Mouse (Mus musculus) stomach, postnatal 0 days (tissue): Measurements from ENCODE around the gene 2410002F23Rik. TPM values are rescaled to one million over a fixed set of nuclear protein-coding genes. Genes with fewer than 3 reads are reported as not detected.
A peak's percentile ranks its signal among the peaks of the same experiment; 100 is the strongest.

Experiments
- ATAC-seq: fragments of 200-750 bp; cut with Nextera tagmentation; 2 replicates; pipeline ENCODE4 v1.8.0; 2017; ENCODE audit not compliant: low FRiP score, low TSS enrichment
- DNase-seq: peaks from one replicate; pipeline ENCODE4 v3.0.0-alpha.2; 2016; ENCODE audit warnings: low spot score
- H3K27ac ChIP-seq: fragments of 300-500 bp; sonication (generic); replicated peaks from 2 replicates; pipeline ENCODE4 v1.5.1; 2014; ENCODE audit warnings: mild to moderate bottlenecking, control low read depth
- H3K27me3 ChIP-seq: fragments of 300-500 bp; sonication (generic); 2 replicates; pipeline ENCODE4 v1.6.1; 2014; ENCODE audit warnings: low read length; ENCODE audit not compliant: control insufficient read depth, insufficient read depth
- H3K36me3 ChIP-seq: fragments of 300-500 bp; sonication (generic); 2 replicates; pipeline ENCODE4 v1.6.1; 2014; ENCODE audit warnings: low read length, mixed read lengths; ENCODE audit not compliant: control insufficient read depth, insufficient read depth
- H3K4me1 ChIP-seq: fragments of 300-500 bp; sonication (generic); replicated peaks from 2 replicates; pipeline ENCODE4 v1.6.1; 2014; ENCODE audit warnings: antibody characterized with exemption; ENCODE audit not compliant: control insufficient read depth, insufficient read depth
- H3K4me2 ChIP-seq: fragments of 300-500 bp; sonication (generic); replicated peaks from 2 replicates; pipeline ENCODE4 v1.6.1; 2014; ENCODE audit warnings: low read depth, mild to moderate bottlenecking, control low read depth, moderate library complexity
- H3K4me3 ChIP-seq: fragments of 300-500 bp; sonication (generic); 2 replicates; pipeline ENCODE4 v1.5.1; 2014; ENCODE audit warnings: low read depth, low read length, control low read depth
- H3K9ac ChIP-seq: fragments of 300-500 bp; sonication (generic); 2 replicates; pipeline ENCODE4 v1.6.1; 2014; ENCODE audit warnings: mild to moderate bottlenecking, low read length, control low read depth, mixed read lengths
- H3K9me3 ChIP-seq: fragments of 300-500 bp; sonication (generic); 2 replicates; pipeline ENCODE4 v1.6.1; 2016; ENCODE audit warnings: low read length; ENCODE audit not compliant: control insufficient read depth
- CTCF ChIP-seq: IDR thresholded peaks from 2 replicates; pipeline ENCODE4 v1.5.1; 2016; ENCODE audit warnings: antibody characterized with exemption, low read depth, mild to moderate bottlenecking, moderate library complexity
- EP300 ChIP-seq: optimal IDR thresholded peaks from 2 replicates; pipeline ENCODE3; 2016; ENCODE audit warnings: antibody characterized with exemption
- whole genome bisulfite sequencing: fragments of 180-500 bp; shearing (Covaris S2); extraction: QIAGEN DNeasy Blood & Tissue Kit; methylation state at CpG from one replicate; pipeline ENCODE4 v1.1.7; 2014; 5-methylcytosine and 5-hydroxymethylcytosine counted together
- polyA plus RNA-seq: library from polyadenylated mRNA; unstranded; fragments of >200 nt; fragmentation: Nextera tagmentation; extraction: Ambion mirVana; gene quantifications from 2 replicates; pipeline ENCODE4 v1.2.1, GENCODE M21; 2015

2410002F23Rik gene
- polyA plus RNA-seq, 1 experiment from 2014 or later, result 52.9 TPM

GRCm38 (mm10) chr7:44257278-44257677 lies 10.8 kb downstream of the 2410002F23Rik start, which contains the start of gene Acp4:
Gene Acp4, minus strand, starts transcription at chr7:44257378.
- WGBS, result 83% methylated on average over 4 of the region's 4 CpGs
- no peaks in the 10 kb centered on the region for H3K4me1 ChIP-seq

GRCm38 (mm10) chr7:44260410-44260809 lies 13.9 kb downstream of the 2410002F23Rik start:
- H3K36me3 ChIP-seq, result no peaks in the 10 kb centered on the region
- H3K27me3 ChIP-seq, result no peaks in the 10 kb centered on the region; the same call in 1 of the 2 replicates
- TF ChIP-seq EP300 (no peak), CTCF (no peak)
- 65% methylated on average over 6 of the region's 6 CpGs for WGBS
- H3K4me1 ChIP-seq, result no peaks in the 10 kb centered on the region
- DNase-seq (no peak), ATAC-seq (no peak)
- no peak overlapping the region for H3K27ac ChIP-seq
- H3K4me3 ChIP-seq, result no peak overlapping the region
- H3K9me3 ChIP-seq, result no peaks in the 10 kb centered on the region
- H3K9ac ChIP-seq, result no peak overlapping the region
- no peak overlapping the region for H3K4me2 ChIP-seq

More at GRCm38 (mm10) chr7:44257278-44257677, 10.8 kb downstream of the 2410002F23Rik start, which contains the start of gene Acp4:
- no peak within 1 kb of the TSS for H3K9ac ChIP-seq
- no peak within 1 kb of the TSS for H3K27ac ChIP-seq
- H3K4me2 ChIP-seq, result no peak within 1 kb of the TSS
- H3K4me3 ChIP-seq, result no peak within 1 kb of the TSS
- DNase-seq, result no peak
- no peaks in the 10 kb centered on the region; the same call in 1 of the 2 replicates for H3K27me3 ChIP-seq
- ATAC-seq, result no peak
- no peaks in the 10 kb centered on the region for H3K9me3 ChIP-seq
- TF ChIP-seq CTCF (no peak), EP300 (no peak)
- no peaks in the 10 kb centered on the region for H3K36me3 ChIP-seq

- H3K36me3 ChIP-seq, result no peaks in the 10 kb centered on the region
- H3K4me3 ChIP-seq, result no peak within 1 kb of the TSS
- 58% methylated on average over 5 of the region's 5 CpGs for WGBS
- no peak within 1 kb of the TSS for H3K27ac ChIP-seq
- no peaks in the 10 kb centered on the region for H3K9me3 ChIP-seq
- H3K4me1 ChIP-seq, result no peaks in the 10 kb centered on the region
- no peak within 1 kb of the TSS for H3K4me2 ChIP-seq
- no peak for DNase-seq
- H3K9ac ChIP-seq, result no peak within 1 kb of the TSS; the same call in 1 of the 2 replicates
- no peaks in the 10 kb centered on the region; the same call in 1 of the 2 replicates for H3K27me3 ChIP-seq
- ATAC-seq, result no peak
- TF ChIP-seq CTCF (no peak), EP300 (no peak)
These were observed 14.6 kb downstream of the 2410002F23Rik start, which contains the start of gene Gm15517 for GRCm38 (mm10) chr7:44261147-44261546. Gene Gm15517, plus strand, starts transcription at chr7:44261447.

- peak; percentile 97 for DNase-seq
- H3K9me3 ChIP-seq, result no peaks in the 10 kb centered on the region
- peak; percentile 89 for ATAC-seq
- peak overlapping the region; percentile 11; the same call in 1 of the 2 replicates for H3K4me2 ChIP-seq
- WGBS, result 3% methylated on average over 34 of the region's 34 CpGs
- H3K4me3 ChIP-seq, result no peak overlapping the region
- no peak overlapping the region for H3K9ac ChIP-seq
- H3K36me3 ChIP-seq, result no peaks in the 10 kb centered on the region
- H3K27ac ChIP-seq, result no peak overlapping the region
- H3K27me3 ChIP-seq, result no peaks in the 10 kb centered on the region
- no peaks in the 10 kb centered on the region for H3K4me1 ChIP-seq
- no peak for TF ChIP-seq EP300
- TF ChIP-seq CTCF, result peak; percentile 99
These were observed 16.5 kb downstream of the 2410002F23Rik start for GRCm38 (mm10) chr7:44262791-44263643.

GRCm38 (mm10) chr7:44268117-44268516 lies 21.6 kb downstream of the 2410002F23Rik start:
- DNase-seq, result no peak
- no peak overlapping the region for H3K4me3 ChIP-seq
- H3K27me3 ChIP-seq, result no peaks in the 10 kb centered on the region
- no peak overlapping the region for H3K4me2 ChIP-seq
- WGBS, result 76% methylated on average over 10 of the region's 11 CpGs
- no peak for TF ChIP-seq CTCF
- TF ChIP-seq EP300, result no peak
- no peak overlapping the region for H3K9ac ChIP-seq
- H3K4me1 ChIP-seq, result no peaks in the 10 kb centered on the region
- H3K27ac ChIP-seq, result no peak overlapping the region
- H3K36me3 ChIP-seq, result no peaks in the 10 kb centered on the region
- ATAC-seq, result no peak
- no peaks in the 10 kb centered on the region for H3K9me3 ChIP-seq

GRCm38 (mm10) chr7:44269397-44269796 lies 22.9 kb downstream of the 2410002F23Rik start:
- WGBS, result 77% methylated on average over 2 of the region's 2 CpGs
- TF ChIP-seq EP300 (no peak), CTCF (no peak)
- ATAC-seq, result no peak

More at GRCm38 (mm10) chr7:44269397-44269796, 22.9 kb downstream of the 2410002F23Rik start:
- no peak overlapping the region for H3K4me2 ChIP-seq
- no peak overlapping the region for H3K4me3 ChIP-seq
- no peak overlapping the region for H3K27ac ChIP-seq
- H3K4me1 ChIP-seq, result no peaks in the 10 kb centered on the region
- H3K9ac ChIP-seq, result no peak overlapping the region
- no peaks in the 10 kb centered on the region for H3K27me3 ChIP-seq
- no peaks in the 10 kb centered on the region for H3K9me3 ChIP-seq
- H3K36me3 ChIP-seq, result no peaks in the 10 kb centered on the region
- no peak for DNase-seq
